8 mouse cellular contexts compared by ENCODE assay signal in the genomic region with DNA sequence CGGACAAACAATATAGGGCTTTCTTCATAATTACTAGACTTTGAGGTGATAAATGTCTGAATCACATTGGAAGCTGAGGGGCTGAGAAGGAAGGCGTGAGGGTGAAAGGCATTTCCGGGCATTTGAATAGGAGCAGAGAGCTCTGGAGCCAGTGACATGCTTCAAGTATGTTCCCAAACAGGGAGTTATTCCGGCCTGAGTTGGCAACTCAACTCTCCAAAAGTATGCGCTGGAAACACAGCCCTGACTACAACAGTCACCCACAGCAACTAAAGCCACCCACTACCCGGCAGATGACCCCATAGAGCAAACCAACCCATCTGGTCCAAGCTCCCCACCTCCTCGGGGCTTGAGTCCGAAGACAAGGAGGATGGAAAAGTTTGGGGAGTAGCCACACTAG. TPM values are rescaled to one million over a fixed set of nuclear protein-coding genes. Genes with fewer than 3 reads are reported as not detected.
A peak's percentile ranks its signal among the peaks of the same experiment; 100 is the strongest.
DNase-seq lines count a peak whose midpoint lies in the region; ATAC-seq lines count a peak whose summit lies in the region.

No protein-coding gene starts in this region.

- peak overlapping the region; percentile 32 for H3K4me3 ChIP-seq in embryonic facial prominence, embryonic 12.5 days

- DNase-seq in 3T3-L1 (ENCODE audit: low read depth, low spot score), result peak; percentile 83
- DNase-seq in heart, postnatal 4 days, result peak; percentile 24
- DNase-seq in lung, postnatal 10 days, result peak; percentile 34
- DNase-seq in c-Kit-positive CD71-positive TER-119-positive erythroid progenitor cells, embryonic 14.5 days (ENCODE audit: low spot score), result no peak
- DNase-seq in cerebellum, adult 8-10 months, result no peak
- no peak for DNase-seq in layer of hippocampus, adult 18-20 months (ENCODE audit: low spot score in 2 of 2)
- no peak for DNase-seq in right cerebral cortex, postnatal 4 days

- no peaks in the 10 kb centered on the region for H3K36me3 ChIP-seq in embryonic facial prominence, embryonic 12.5 days

- ATAC-seq in embryonic facial prominence, embryonic 12.5 days (ENCODE audit: insufficient number of reproducible peaks, insufficient read depth, low FRiP score, low TSS enrichment), result no peak

- H3K27ac ChIP-seq in embryonic facial prominence, embryonic 12.5 days, result no peak overlapping the region

- H3K9ac ChIP-seq in embryonic facial prominence, embryonic 12.5 days, result no peak overlapping the region

- H3K9me3 ChIP-seq in embryonic facial prominence, embryonic 12.5 days, result no peaks in the 10 kb centered on the region

- peaks cover 30% of the 10 kb centered on the region for H3K27me3 ChIP-seq in embryonic facial prominence, embryonic 12.5 days

- H3K4me2 ChIP-seq in embryonic facial prominence, embryonic 12.5 days (replicated peaks), result peak overlapping the region; percentile 63

- H3K4me1 ChIP-seq in embryonic facial prominence, embryonic 12.5 days, result no peaks in the 10 kb centered on the region

- WGBS in embryonic facial prominence, embryonic 12.5 days, result 40% methylated on average over 8 of the region's 8 CpGs

RNA-seq across cellular contexts. Expression of gene Ereg, which starts 0.4 kb away (rescaled TPM):
- polyA plus RNA-seq in embryonic facial prominence, embryonic 12.5 days (2016; fragmentation: Nextera tagmentation; extraction: Ambion mirVana), result 0.05 TPM in 1 of 2 replicates, not detected in the other
- under 1 TPM; 0.33 to 0.43 TPM for total RNA-seq in heart, postnatal 4 days (2021)
- not detected for total RNA-seq in layer of hippocampus, adult 18-20 months (2021)

RNA-seq across cellular contexts. Expression of gene Epgn, which starts 46.8 kb away (rescaled TPM):
- 0.18 and 0.39 TPM in 2 replicates for polyA plus RNA-seq in embryonic facial prominence, embryonic 12.5 days (2016; fragmentation: Nextera tagmentation; extraction: Ambion mirVana)
- total RNA-seq in heart, postnatal 4 days (2021), result under 1 TPM; 0.47 to 0.60 TPM
- under 1 TPM; 0.35 to 0.58 TPM for total RNA-seq in layer of hippocampus, adult 18-20 months (2021)

Comparison
In these comparisons a context has a peak if more than half of its experiments do, and no peak if none do; other contexts are left out.
1. DNase-seq: peak in 3T3-L1 (single experiment), heart, postnatal 4 days (single experiment) and lung, postnatal 10 days (single experiment); none in c-Kit-positive CD71-positive TER-119-positive erythroid progenitor cells, embryonic 14.5 days (single experiment), cerebellum, adult 8-10 months (single experiment), layer of hippocampus, adult 18-20 months (0 of 2) and right cerebral cortex, postnatal 4 days (single experiment).